Mouse (Mus musculus) adrenal gland, postnatal 10 days (tissue): ENCODE results near the gene Aspdh. TPM values are rescaled to one million over a fixed set of nuclear protein-coding genes. Genes with fewer than 3 reads are reported as not detected.

Source experiments
- DNase-seq: peaks from one replicate; pipeline ENCODE4 v3.0.0; 2021; ENCODE audit warnings: mixed read lengths
- long read RNA-seq, 2 experiments: library from polyadenylated mRNA; stranded (forward); transcript quantifications; one replicate each; pipeline ENCODE4 v2.0.0; 2021
- total RNA-seq, 2 experiments: library from RNA; stranded (reverse); gene quantifications; 2 replicates each; pipeline ENCODE4 v1.2.3; 2021

Aspdh gene
- total RNA-seq = 10 to 100 TPM in 1 of 2 experiments, 1 to 10 TPM in 1; 8.4 to 14.5 TPM
- long read RNA-seq, experiment 1, partial matches to known transcripts = 0 of 7 reads
- long read RNA-seq, experiment 1, other reads (novel, unspliced or antisense) = 2 of 7 reads
- long read RNA-seq, experiment 2, partial matches to known transcripts = 0 of 2 reads
- long read RNA-seq, experiment 2, other reads (novel, unspliced or antisense) = 2 of 2 reads

GRCm38 (mm10) chr7:44465111-44465510 is at the start of gene Aspdh:
Gene Aspdh (plus strand): TSS chr7:44465391.
- no peak for DNase-seq

- no peak for DNase-seq
Measured at GRCm38 (mm10) chr7:44427666-44428065, 37.5 kb upstream of the Aspdh start.

- no peak for DNase-seq
Measured at GRCm38 (mm10) chr7:44428171-44428950, 36.8 kb upstream of the Aspdh start.

- no peak for DNase-seq
Measured at GRCm38 (mm10) chr7:44428968-44429521, 36.1 kb upstream of the Aspdh start, which contains the start of gene Lrrc4b. Gene Lrrc4b (plus strand): TSS chr7:44429018.

- no peak for DNase-seq
Measured at GRCm38 (mm10) chr7:44429534-44430488, 35.4 kb upstream of the Aspdh start.

- no peak for DNase-seq
Measured at GRCm38 (mm10) chr7:44432550-44432949, 32.6 kb upstream of the Aspdh start.

- DNase-seq = no peak
Measured at GRCm38 (mm10) chr7:44433371-44433770, 31.8 kb upstream of the Aspdh start.

- no peak for DNase-seq
Measured at GRCm38 (mm10) chr7:44434089-44434488, 31.1 kb upstream of the Aspdh start.

- no peak for DNase-seq
Measured at GRCm38 (mm10) chr7:44435796-44436195, 29.4 kb upstream of the Aspdh start.

GRCm38 (mm10) chr7:44436267-44436666 is 28.9 kb upstream of the Aspdh start:
- no peak for DNase-seq

GRCm38 (mm10) chr7:44437188-44437587 is 28.0 kb upstream of the Aspdh start:
- DNase-seq = no peak

- DNase-seq = no peak
Measured at GRCm38 (mm10) chr7:44437933-44438332, 27.3 kb upstream of the Aspdh start.

- no peak for DNase-seq
Measured at GRCm38 (mm10) chr7:44439696-44440095, 25.5 kb upstream of the Aspdh start.

GRCm38 (mm10) chr7:44440479-44440878 is 24.7 kb upstream of the Aspdh start:
- DNase-seq = no peak

GRCm38 (mm10) chr7:44441180-44441579 is 24.0 kb upstream of the Aspdh start:
- no peak for DNase-seq

- DNase-seq = peak; percentile 19
Measured at GRCm38 (mm10) chr7:44441648-44442109, 23.5 kb upstream of the Aspdh start.

- no peak for DNase-seq
Measured at GRCm38 (mm10) chr7:44442407-44442821, 22.8 kb upstream of the Aspdh start.

GRCm38 (mm10) chr7:44443268-44444173 is 21.7 kb upstream of the Aspdh start:
- no peak for DNase-seq

- no peak for DNase-seq
Measured at GRCm38 (mm10) chr7:44444886-44445527, 20.2 kb upstream of the Aspdh start.

- DNase-seq = no peak
Measured at GRCm38 (mm10) chr7:44445528-44445923, 19.7 kb upstream of the Aspdh start.
